Mouse (Mus musculus): ENCODE measurements around the gene Rbm10. TPM values are rescaled to one million over a fixed set of nuclear protein-coding genes. Genes with fewer than 3 reads are reported as not detected.
A peak's percentile ranks its signal among the peaks of the same experiment; 100 is the strongest.

Rbm10 gene
- total RNA-seq, 1 experiment: 57.9 TPM

DNA sequence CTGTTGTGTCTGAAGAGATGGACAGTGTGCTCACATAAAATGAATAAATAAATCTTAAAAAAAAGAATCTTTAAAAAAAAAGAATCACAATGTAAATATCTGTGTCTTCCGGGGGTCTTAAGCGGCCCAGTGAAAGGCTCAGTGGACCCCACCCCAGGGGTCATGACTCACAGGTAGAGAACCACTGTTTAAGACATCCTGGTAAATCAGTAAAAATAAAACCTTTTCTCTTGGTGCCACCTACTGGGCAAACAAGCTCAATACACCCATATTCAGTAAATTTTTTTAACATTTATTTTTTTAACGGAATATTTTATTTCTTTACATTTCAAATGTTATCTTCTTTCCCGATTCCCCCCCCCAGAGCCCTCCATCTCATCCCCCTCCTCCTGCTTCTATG is 29.3 kb upstream of the Rbm10 start:
- Histone ChIP-seq H3K9ac (ENCODE audit: insufficient read depth, low read depth, low read length, poor library complexity, severe bottlenecking) (no peak overlapping the region), H3K4me1 (ENCODE audit: control insufficient read depth in 2 of 2, insufficient read depth in 2 of 2, low read length in 2 of 2, poor library complexity in 1 of 2) (no peaks in the 10 kb centered on the region), H3K4me3 (ENCODE audit: insufficient read depth in 1 of 2, low read depth in 1 of 2, low read length in 2 of 2, poor library complexity in 1 of 2, severe bottlenecking in 1 of 2) (no peak overlapping the region), H3K36me3 (ENCODE audit: control insufficient read depth, insufficient read depth, low read length, poor library complexity, severe bottlenecking) (no peaks in the 10 kb centered on the region), H3K9me3 (ENCODE audit: control insufficient read depth, insufficient read depth, low read depth, low read length) (no peaks in the 10 kb centered on the region), H3K27ac (ENCODE audit: insufficient read depth, low read depth, low read length, poor library complexity, severe bottlenecking) (no peak overlapping the region)
- TF ChIP-seq ZNF384 (IDR thresholded peaks at IDR 0.05; ENCODE audit: low read depth, low read length) (no peak), MAFK (IDR thresholded peaks at IDR 0.05; ENCODE audit: insufficient read depth, low read depth, low read length) (no peak), CHD2 (IDR thresholded peaks at IDR 0.05; ENCODE audit: low read depth, low read length) (no peak), ZC3H11A (IDR thresholded peaks at IDR 0.05; ENCODE audit: borderline replicate concordance, low read depth, low read length) (no peak), HCFC1 (IDR thresholded peaks at IDR 0.05; ENCODE audit: borderline replicate concordance, insufficient read depth, low read length) (no peak)
- DNase-seq (ENCODE audit: low read depth, low spot score): no peak
- in situ Hi-C loops (cut with MboI; ENCODE audit: low sequenced_read_pairs in 2 of 2, unreplicated experiment in 2 of 2): no loop called here

DNA sequence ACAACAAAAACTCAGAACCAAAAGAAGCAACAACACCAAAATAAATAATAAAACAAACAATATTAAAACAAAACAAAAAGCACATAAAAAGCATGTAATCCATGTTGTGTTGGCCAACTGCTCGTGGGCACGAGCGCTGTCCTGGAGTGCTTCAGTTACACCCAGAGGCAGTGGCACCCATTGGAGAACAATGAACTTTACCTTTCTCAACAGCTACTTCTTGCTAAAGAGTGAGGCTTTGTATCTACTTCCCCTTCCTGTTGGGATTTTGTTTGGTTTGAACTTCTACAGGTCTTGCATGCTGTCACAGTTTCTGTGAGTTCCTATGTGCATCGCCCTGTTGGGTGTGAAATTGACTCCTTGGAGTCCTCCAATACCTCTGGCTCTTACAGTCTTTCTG is 8.8 kb upstream of the Rbm10 start:
- in situ Hi-C loops (cut with MboI; ENCODE audit: low sequenced_read_pairs in 2 of 2, unreplicated experiment in 2 of 2): no loop called here
- TF ChIP-seq MAFK (IDR thresholded peaks at IDR 0.05; ENCODE audit: insufficient read depth, low read depth, low read length) (no peak), CHD2 (IDR thresholded peaks at IDR 0.05; ENCODE audit: low read depth, low read length) (no peak), ZC3H11A (IDR thresholded peaks at IDR 0.05; ENCODE audit: borderline replicate concordance, low read depth, low read length) (no peak), HCFC1 (IDR thresholded peaks at IDR 0.05; ENCODE audit: borderline replicate concordance, insufficient read depth, low read length) (no peak), ZNF384 (IDR thresholded peaks at IDR 0.05; ENCODE audit: low read depth, low read length) (no peak)

DNA sequence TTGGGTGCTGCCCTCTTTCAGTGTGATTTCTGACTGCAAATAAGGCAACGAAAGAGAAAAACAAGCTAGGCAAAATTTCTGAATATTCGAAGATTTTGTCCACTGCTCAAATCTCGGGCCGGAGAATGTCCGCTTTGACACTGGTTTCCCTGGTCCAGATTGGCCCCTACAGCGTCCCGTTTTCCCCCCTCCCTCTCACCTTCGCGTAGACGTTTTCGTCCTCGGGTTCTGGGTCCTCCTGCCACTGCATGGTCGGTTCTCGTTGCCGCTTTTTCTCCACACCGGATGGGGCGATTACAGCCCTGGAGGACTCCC is 485 bp upstream of the Rbm10 start:
- Histone ChIP-seq H3K4me3 (ENCODE audit: insufficient read depth in 1 of 2, low read depth in 1 of 2, low read length in 2 of 2, poor library complexity in 1 of 2, severe bottlenecking in 1 of 2) (peak overlapping the region; percentile 87 to 88), H3K27ac (ENCODE audit: insufficient read depth, low read depth, low read length, poor library complexity, severe bottlenecking) (peak overlapping the region; percentile 73; the same call in 1 of the 2 replicates), H3K9ac (ENCODE audit: insufficient read depth, low read depth, low read length, poor library complexity, severe bottlenecking) (peak overlapping the region; percentile 86), H3K36me3 (ENCODE audit: control insufficient read depth, insufficient read depth, low read length, poor library complexity, severe bottlenecking) (peaks cover 3% of the 10 kb centered on the region), H3K9me3 (ENCODE audit: control insufficient read depth, insufficient read depth, low read depth, low read length) (no peaks in the 10 kb centered on the region), H3K4me1 (ENCODE audit: control insufficient read depth in 2 of 2, insufficient read depth in 2 of 2, low read length in 2 of 2, poor library complexity in 1 of 2) (no peaks in the 10 kb centered on the region; a peak in 1 of 4 replicates)
- DNase-seq (ENCODE audit: low read depth, low spot score): no peak
- TF ChIP-seq ZNF384 (IDR thresholded peaks at IDR 0.05; ENCODE audit: low read depth, low read length) (no peak), ZC3H11A (IDR thresholded peaks at IDR 0.05; ENCODE audit: borderline replicate concordance, low read depth, low read length) (no peak), MAFK (IDR thresholded peaks at IDR 0.05; ENCODE audit: insufficient read depth, low read depth, low read length) (no peak)
- in situ Hi-C loops (cut with MboI; ENCODE audit: low sequenced_read_pairs in 2 of 2, unreplicated experiment in 2 of 2): no loop called here

More for the DNA sequence above, 8.8 kb upstream of the Rbm10 start:
- no peak for DNase-seq (ENCODE audit: low read depth, low spot score)
- Histone ChIP-seq H3K9ac (ENCODE audit: insufficient read depth, low read depth, low read length, poor library complexity, severe bottlenecking) (no peak overlapping the region), H3K9me3 (ENCODE audit: control insufficient read depth, insufficient read depth, low read depth, low read length) (no peaks in the 10 kb centered on the region), H3K27ac (ENCODE audit: insufficient read depth, low read depth, low read length, poor library complexity, severe bottlenecking) (no peak overlapping the region), H3K4me1 (ENCODE audit: control insufficient read depth in 2 of 2, insufficient read depth in 2 of 2, low read length in 2 of 2, poor library complexity in 1 of 2) (no peaks in the 10 kb centered on the region), H3K4me3 (ENCODE audit: insufficient read depth in 1 of 2, low read depth in 1 of 2, low read length in 2 of 2, poor library complexity in 1 of 2, severe bottlenecking in 1 of 2) (no peak overlapping the region), H3K36me3 (ENCODE audit: control insufficient read depth, insufficient read depth, low read length, poor library complexity, severe bottlenecking) (no peaks in the 10 kb centered on the region)

DNA sequence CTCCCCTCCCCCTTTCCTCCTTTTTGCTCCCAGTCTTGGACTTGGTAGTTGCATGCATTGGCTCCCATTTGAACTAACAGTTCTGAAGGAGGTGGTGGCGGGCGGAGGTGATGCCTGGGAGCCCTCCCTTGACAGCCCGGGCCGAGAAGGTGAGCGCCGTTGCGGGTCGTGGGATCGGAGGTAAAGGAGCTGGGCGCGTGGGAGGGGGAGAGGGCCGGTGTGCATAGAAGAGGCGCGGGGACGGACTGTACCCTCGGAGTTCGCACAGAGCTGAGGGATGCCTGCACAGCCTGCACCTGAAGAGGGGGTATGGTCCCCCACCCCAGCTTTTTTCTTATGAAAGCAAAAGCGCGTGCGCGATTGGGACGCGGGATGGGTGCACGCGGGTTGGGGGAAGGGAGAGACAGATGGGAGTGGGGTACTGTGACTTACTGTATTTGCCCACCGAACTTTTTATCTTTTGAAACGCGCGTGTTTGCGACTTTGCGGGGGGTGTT is 648 bp downstream of the Rbm10 start:
- H3K9me3 ChIP-seq (ENCODE audit: control insufficient read depth, insufficient read depth, low read depth, low read length): no peaks in the 10 kb centered on the region
- in situ Hi-C loops (cut with MboI; ENCODE audit: low sequenced_read_pairs in 2 of 2, unreplicated experiment in 2 of 2): no loop called here
- peak overlapping the region; percentile 79 to 87 for H3K4me3 ChIP-seq (ENCODE audit: insufficient read depth in 1 of 2, low read depth in 1 of 2, low read length in 2 of 2, poor library complexity in 1 of 2, severe bottlenecking in 1 of 2)
- TF ChIP-seq CHD2 (IDR thresholded peaks at IDR 0.05; ENCODE audit: low read depth, low read length) (no peak), ZNF384 (IDR thresholded peaks at IDR 0.05; ENCODE audit: low read depth, low read length) (no peak), ZC3H11A (IDR thresholded peaks at IDR 0.05; ENCODE audit: borderline replicate concordance, low read depth, low read length) (no peak), MAFK (IDR thresholded peaks at IDR 0.05; ENCODE audit: insufficient read depth, low read depth, low read length) (no peak), HCFC1 (IDR thresholded peaks at IDR 0.05; ENCODE audit: borderline replicate concordance, insufficient read depth, low read length) (no peak)
- H3K27ac ChIP-seq (ENCODE audit: insufficient read depth, low read depth, low read length, poor library complexity, severe bottlenecking): peak overlapping the region; percentile 61
- no peaks in the 10 kb centered on the region; a peak in 1 of 4 replicates for H3K4me1 ChIP-seq (ENCODE audit: control insufficient read depth in 2 of 2, insufficient read depth in 2 of 2, low read length in 2 of 2, poor library complexity in 1 of 2)
- DNase-seq (ENCODE audit: low read depth, low spot score): peak; percentile 4
- peak overlapping the region; percentile 89 for H3K9ac ChIP-seq (ENCODE audit: insufficient read depth, low read depth, low read length, poor library complexity, severe bottlenecking)
- H3K36me3 ChIP-seq (ENCODE audit: control insufficient read depth, insufficient read depth, low read length, poor library complexity, severe bottlenecking): peaks cover 3% of the 10 kb centered on the region

DNA sequence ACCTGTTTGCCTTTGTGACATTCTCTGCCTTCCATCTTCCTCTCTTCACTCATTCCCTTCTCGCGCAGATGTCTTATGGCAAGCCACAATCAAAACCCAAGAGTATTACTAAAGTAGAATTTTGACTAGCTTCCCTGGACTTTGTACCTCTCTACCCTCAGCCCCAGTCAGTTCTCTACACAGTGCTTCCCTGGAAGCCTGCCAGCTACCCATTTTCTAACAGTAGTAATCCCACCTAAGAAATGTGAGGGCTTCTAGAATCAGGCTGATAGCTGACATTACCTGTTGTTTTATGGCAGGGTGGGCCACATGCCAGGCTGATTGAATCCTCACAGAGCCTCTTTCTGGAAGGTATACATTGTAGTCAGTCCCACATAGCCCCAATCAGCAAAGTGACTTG is 20.8 kb downstream of the Rbm10 start:
- no peaks in the 10 kb centered on the region for H3K4me1 ChIP-seq (ENCODE audit: control insufficient read depth in 2 of 2, insufficient read depth in 2 of 2, low read length in 2 of 2, poor library complexity in 1 of 2)
- no peak overlapping the region for H3K27ac ChIP-seq (ENCODE audit: insufficient read depth, low read depth, low read length, poor library complexity, severe bottlenecking)
- in situ Hi-C loops (cut with MboI; ENCODE audit: low sequenced_read_pairs in 2 of 2, unreplicated experiment in 2 of 2): no loop called here
- DNase-seq (ENCODE audit: low read depth, low spot score): no peak
- H3K4me3 ChIP-seq (ENCODE audit: insufficient read depth in 1 of 2, low read depth in 1 of 2, low read length in 2 of 2, poor library complexity in 1 of 2, severe bottlenecking in 1 of 2): no peak overlapping the region
- no peaks in the 10 kb centered on the region for H3K9me3 ChIP-seq (ENCODE audit: control insufficient read depth, insufficient read depth, low read depth, low read length)
- TF ChIP-seq HCFC1 (IDR thresholded peaks at IDR 0.05; ENCODE audit: borderline replicate concordance, insufficient read depth, low read length) (no peak), CHD2 (IDR thresholded peaks at IDR 0.05; ENCODE audit: low read depth, low read length) (no peak), ZNF384 (IDR thresholded peaks at IDR 0.05; ENCODE audit: low read depth, low read length) (no peak), MAFK (IDR thresholded peaks at IDR 0.05; ENCODE audit: insufficient read depth, low read depth, low read length) (no peak), ZC3H11A (IDR thresholded peaks at IDR 0.05; ENCODE audit: borderline replicate concordance, low read depth, low read length) (no peak)
- peaks cover 43% of the 10 kb centered on the region for H3K36me3 ChIP-seq (ENCODE audit: control insufficient read depth, insufficient read depth, low read length, poor library complexity, severe bottlenecking)
- no peak overlapping the region for H3K9ac ChIP-seq (ENCODE audit: insufficient read depth, low read depth, low read length, poor library complexity, severe bottlenecking)

Measured in ES-E14 (cell line).